Mouse (Mus musculus) liver, adult 2 months (tissue): ENCODE data around the gene Mpzl3. TPM values are rescaled to one million over a fixed set of nuclear protein-coding genes. Genes with fewer than 3 reads are reported as not detected.

Source experiments
- DNase-seq: peaks from one replicate; pipeline ENCODE4 v3.0.0-alpha.2; 2011; ENCODE audit warnings: low read depth, low spot score; ENCODE audit errors: extremely low read depth
- H3K27ac ChIP-seq: fragments of 200-500 bp; replicated peaks from 2 replicates; pipeline ENCODE4 v1.5.1; 2012; ENCODE audit warnings: low read depth, mild to moderate bottlenecking, control low read depth, inconsistent platforms, low read length; ENCODE audit not compliant: insufficient read depth
- H3K27me3 ChIP-seq: fragments of 200-500 bp; 2 replicates; pipeline ENCODE4 v1.6.1; 2012; ENCODE audit warnings: mild to moderate bottlenecking, moderate library complexity, low read length, inconsistent platforms; ENCODE audit not compliant: control insufficient read depth, insufficient read depth
- H3K36me3 ChIP-seq: fragments of 200-500 bp; 2 replicates; pipeline ENCODE4 v1.6.1; 2012; ENCODE audit warnings: low read length, inconsistent platforms; ENCODE audit not compliant: control insufficient read depth, insufficient read depth
- H3K4me1 ChIP-seq: fragments of 200-500 bp; 2 replicates; pipeline ENCODE4 v1.6.1; 2011; ENCODE audit warnings: low read length; ENCODE audit not compliant: control insufficient read depth, insufficient read depth
- H3K4me3 ChIP-seq: fragments of 200-500 bp; 2 replicates; pipeline ENCODE4 v1.5.1; 2011; ENCODE audit warnings: low read depth, mild to moderate bottlenecking, control low read depth, low read length, moderate library complexity; ENCODE audit not compliant: insufficient read depth
- H3K79me2 ChIP-seq: fragments of 200-500 bp; 2 replicates; pipeline ENCODE4 v1.6.1; 2012; ENCODE audit warnings: inconsistent platforms, mild to moderate bottlenecking, low read length, moderate library complexity; ENCODE audit not compliant: control insufficient read depth, insufficient read depth
- H3K9ac ChIP-seq: fragments of 200-500 bp; 2 replicates; pipeline ENCODE4 v1.6.1; 2012; ENCODE audit warnings: low read depth, mild to moderate bottlenecking, control low read depth, inconsistent platforms, low read length
- CTCF ChIP-seq: fragments of 200-500 bp; IDR thresholded peaks from 2 replicates; pipeline ENCODE4 v1.5.1; 2011; ENCODE audit warnings: low read depth, low read length, control low read depth
- POLR2A ChIP-seq: fragments of 200-500 bp; IDR thresholded peaks from 2 replicates; pipeline ENCODE4 v1.6.1; 2011; ENCODE audit warnings: low read length, control low read depth; ENCODE audit not compliant: insufficient read depth; ENCODE audit errors: extremely low read depth
- WGBS: fragments of 180-500 bp; shearing (Covaris S2); methylation state at CpG from one replicate; pipeline ENCODE4 v1.1.7; 2018; 5-methylcytosine and 5-hydroxymethylcytosine counted together
- polyA plus RNA-seq: library from polyadenylated mRNA; depleted of rRNA; stranded (reverse); fragments of >200 nt; gene quantifications from 2 replicates; pipeline ENCODE4 v1.2.3, GENCODE M21; 2012
- total RNA-seq: library from RNA; depleted of rRNA; stranded (reverse); fragments of >200 nt; gene quantifications from 2 replicates; pipeline ENCODE4 v1.2.3, GENCODE M21; 2014

Mpzl3 gene
- total and polyA plus RNA-seq, 2 experiments: 3.0 to 8.5 TPM

DNA sequence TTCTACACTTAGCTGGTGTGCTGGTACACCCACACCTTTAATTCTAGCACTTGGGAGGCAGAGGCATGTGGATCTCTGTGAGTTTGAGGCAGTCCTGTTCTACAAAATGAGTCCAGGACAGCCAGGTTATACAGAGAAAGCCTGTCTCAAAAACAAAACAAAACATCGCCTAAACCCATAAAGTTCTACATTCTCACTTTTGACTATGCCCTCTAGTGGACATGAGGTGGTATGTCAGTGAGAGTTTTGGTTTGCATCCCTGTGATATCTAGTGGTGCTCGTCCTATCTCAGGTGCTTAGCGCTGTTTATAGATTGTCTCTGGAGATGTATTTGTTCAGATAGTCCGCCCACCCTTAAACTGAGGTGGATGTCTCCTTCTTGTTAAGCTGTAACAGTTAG, 6.5 kb upstream of the Mpzl3 start:
- H3K36me3 ChIP-seq: peaks cover 40% of the 10 kb centered on the region
- DNase-seq: peak; percentile 40
- no peaks in the 10 kb centered on the region for H3K79me2 ChIP-seq
- TF ChIP-seq POLR2A (no peak), CTCF (peak; percentile 46)
- no peak overlapping the region for H3K4me3 ChIP-seq
- no peak overlapping the region for H3K9ac ChIP-seq
- no peaks in the 10 kb centered on the region for H3K27me3 ChIP-seq
- 33% methylated on average over 4 of the region's 4 CpGs for WGBS
- H3K27ac ChIP-seq: no peak overlapping the region
- H3K4me1 ChIP-seq: peaks cover 2% of the 10 kb centered on the region; the same call in 1 of the 2 replicates

DNA sequence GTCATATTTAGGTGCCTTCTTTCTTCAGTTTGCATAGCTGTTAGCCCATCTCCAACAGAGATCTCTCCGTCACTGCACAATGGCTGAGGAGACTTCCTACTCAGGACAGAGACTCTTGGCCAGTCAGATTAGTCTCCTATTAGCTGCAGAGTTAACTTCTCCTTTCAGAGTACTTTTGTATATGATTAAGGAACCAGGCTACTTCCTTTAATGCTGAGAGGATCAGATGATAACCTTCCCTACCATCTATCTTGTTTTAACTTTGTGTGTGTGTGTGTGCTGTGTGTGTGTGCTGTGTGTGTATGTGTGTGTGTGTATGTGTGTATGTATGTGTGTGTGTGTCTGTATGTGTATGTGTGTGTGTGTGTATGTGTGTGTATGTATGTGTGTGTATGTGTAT, 5.3 kb upstream of the Mpzl3 start:
- H3K79me2 ChIP-seq: no peaks in the 10 kb centered on the region
- WGBS: 89% methylated on average over 1 of the region's 1 CpGs

DNA sequence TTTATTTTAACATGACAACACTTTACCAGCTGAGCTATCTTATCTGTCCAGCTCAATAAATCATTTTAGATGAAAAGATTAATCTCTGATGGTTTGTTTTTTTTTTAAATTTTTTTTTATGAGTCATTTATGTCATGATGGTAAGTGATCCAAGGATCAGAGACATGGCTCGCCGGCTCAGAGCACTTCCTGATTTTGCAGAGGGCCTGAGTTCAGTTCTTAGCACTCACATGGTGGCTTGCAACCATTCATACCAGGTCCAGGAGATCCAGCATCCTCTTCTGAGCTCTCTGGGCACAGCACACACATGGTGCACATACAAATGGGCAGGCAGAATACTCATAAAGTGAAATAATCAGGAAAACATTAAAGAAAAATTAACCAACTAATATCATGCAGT, 4.7 kb upstream of the Mpzl3 start:
- DNase-seq: no peak
- H3K27ac ChIP-seq: no peak overlapping the region
- no peaks in the 10 kb centered on the region for H3K27me3 ChIP-seq
- peaks cover 31% of the 10 kb centered on the region for H3K36me3 ChIP-seq
- WGBS: 92% methylated on average over 2 of the region's 2 CpGs
- H3K4me1 ChIP-seq: no peaks in the 10 kb centered on the region
- H3K9ac ChIP-seq: no peak overlapping the region
- no peak overlapping the region for H3K4me3 ChIP-seq
- TF ChIP-seq POLR2A: no peak
- TF ChIP-seq CTCF: no peak
- no peaks in the 10 kb centered on the region for H3K79me2 ChIP-seq

More for the DNA sequence above, 5.3 kb upstream of the Mpzl3 start:
- no peak for TF ChIP-seq CTCF
- TF ChIP-seq POLR2A: no peak
- no peak for DNase-seq
- H3K27ac ChIP-seq: no peak overlapping the region
- H3K9ac ChIP-seq: no peak overlapping the region
- peaks cover 36% of the 10 kb centered on the region for H3K36me3 ChIP-seq
- no peak overlapping the region for H3K4me3 ChIP-seq
- no peaks in the 10 kb centered on the region for H3K4me1 ChIP-seq
- no peaks in the 10 kb centered on the region for H3K27me3 ChIP-seq

DNA sequence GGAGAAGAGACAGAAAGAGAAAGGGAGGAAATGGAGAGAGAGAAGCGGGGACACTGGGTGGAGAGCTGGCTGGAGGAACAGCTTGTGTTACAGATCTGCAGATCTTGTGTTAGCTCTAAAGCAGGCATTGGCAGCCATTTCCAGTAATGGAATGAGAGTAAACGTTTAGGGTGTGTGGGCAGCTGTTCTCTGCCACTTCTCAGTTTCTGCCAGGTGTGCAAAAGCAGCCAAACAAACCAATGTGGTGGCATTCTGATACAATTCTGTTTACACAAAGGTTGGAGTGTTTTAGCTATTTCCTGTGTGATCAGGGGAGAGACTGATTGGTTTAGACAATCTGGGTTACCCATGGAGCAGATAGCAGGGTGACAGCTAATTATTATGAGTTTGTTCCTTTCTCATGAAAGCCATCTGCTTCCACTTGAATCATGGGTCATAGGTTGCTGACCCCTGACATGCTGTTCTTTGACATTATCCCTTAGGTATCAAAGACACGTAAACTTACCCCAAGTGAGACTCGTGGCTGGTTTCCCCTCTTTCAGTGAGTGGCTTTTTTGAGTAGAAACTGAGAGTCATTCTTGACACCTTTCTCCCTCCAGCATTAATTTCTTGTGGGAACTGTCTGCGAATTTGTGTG, 3.4 kb downstream of the Mpzl3 start:
- Histone ChIP-seq H3K36me3 (no peaks in the 10 kb centered on the region), H3K4me3 (no peak overlapping the region), H3K79me2 (0 out of 2 replicates have a peak, but pooled peaks cover 3% of the 10 kb centered on the region), H3K27me3 (no peaks in the 10 kb centered on the region), H3K27ac (no peak overlapping the region), H3K9ac (no peak overlapping the region), H3K4me1 (no peaks in the 10 kb centered on the region)
- no peak for TF ChIP-seq POLR2A
- no peak for TF ChIP-seq CTCF
- WGBS: 39% methylated on average over 5 of the region's 5 CpGs
- no peak for DNase-seq

DNA sequence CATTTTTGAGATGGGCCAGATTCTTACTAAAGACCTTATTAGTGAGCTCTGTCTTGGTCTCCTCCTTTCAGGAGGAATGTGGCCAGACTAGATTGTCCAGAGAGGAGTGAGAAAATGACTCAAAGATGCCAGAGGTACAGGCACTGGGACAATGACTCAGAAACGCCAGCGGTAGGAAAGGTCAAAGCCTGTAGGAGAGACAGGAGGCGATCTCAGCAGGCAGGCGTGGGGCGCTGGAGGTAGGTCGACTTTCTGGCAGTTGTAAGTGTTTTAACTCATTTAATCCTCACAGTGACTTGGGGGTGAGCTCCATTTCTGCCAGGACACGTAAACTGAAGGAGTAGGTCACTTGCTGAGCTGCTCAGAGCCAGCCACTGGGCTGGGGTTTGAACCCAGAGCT, 5.2 kb downstream of the Mpzl3 start:
- 0 out of 2 replicates have a peak, but pooled peaks cover 3% of the 10 kb centered on the region for H3K79me2 ChIP-seq
- no peak overlapping the region for H3K27ac ChIP-seq
- 73% methylated on average over 7 of the region's 7 CpGs for WGBS
- H3K36me3 ChIP-seq: no peaks in the 10 kb centered on the region
- H3K9ac ChIP-seq: no peak overlapping the region
- peaks cover 6% of the 10 kb centered on the region; the same call in 1 of the 2 replicates for H3K4me1 ChIP-seq
- no peaks in the 10 kb centered on the region for H3K27me3 ChIP-seq
- no peak for DNase-seq
- no peak for TF ChIP-seq CTCF
- no peak for TF ChIP-seq POLR2A
- no peak overlapping the region for H3K4me3 ChIP-seq

DNA sequence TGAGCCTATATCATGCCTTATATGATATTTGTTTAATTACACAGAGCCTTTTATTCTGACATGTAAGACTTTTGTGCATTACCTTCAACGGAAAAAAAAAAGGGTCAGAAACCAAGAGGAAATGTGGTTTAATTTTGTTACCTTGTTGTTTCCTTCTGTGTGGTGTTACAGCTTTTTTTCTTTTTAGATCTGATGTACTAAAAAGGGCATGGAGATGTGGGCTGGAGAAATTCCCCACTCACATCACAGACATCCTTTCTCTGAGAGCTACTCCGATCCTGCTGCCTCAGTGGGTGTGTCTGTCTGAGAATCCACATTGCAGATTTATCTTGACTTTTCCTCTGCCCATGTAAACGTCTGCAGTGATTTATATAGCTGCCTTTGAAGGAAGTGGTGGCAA, 7.7 kb downstream of the Mpzl3 start:
- H3K4me3 ChIP-seq: no peak overlapping the region
- 79% methylated on average over 3 of the region's 3 CpGs for WGBS
- H3K27me3 ChIP-seq: no peaks in the 10 kb centered on the region
- no peak overlapping the region for H3K9ac ChIP-seq
- no peak for DNase-seq
- no peaks in the 10 kb centered on the region for H3K36me3 ChIP-seq
- 0 out of 2 replicates have a peak, but pooled peaks cover 3% of the 10 kb centered on the region for H3K79me2 ChIP-seq
- H3K27ac ChIP-seq: no peak overlapping the region
- no peak for TF ChIP-seq POLR2A
- peaks cover 6% of the 10 kb centered on the region; the same call in 1 of the 2 replicates for H3K4me1 ChIP-seq
